Mouse (Mus musculus): ENCODE measurements around the gene Gusb.

Gene Gusb

DNA sequence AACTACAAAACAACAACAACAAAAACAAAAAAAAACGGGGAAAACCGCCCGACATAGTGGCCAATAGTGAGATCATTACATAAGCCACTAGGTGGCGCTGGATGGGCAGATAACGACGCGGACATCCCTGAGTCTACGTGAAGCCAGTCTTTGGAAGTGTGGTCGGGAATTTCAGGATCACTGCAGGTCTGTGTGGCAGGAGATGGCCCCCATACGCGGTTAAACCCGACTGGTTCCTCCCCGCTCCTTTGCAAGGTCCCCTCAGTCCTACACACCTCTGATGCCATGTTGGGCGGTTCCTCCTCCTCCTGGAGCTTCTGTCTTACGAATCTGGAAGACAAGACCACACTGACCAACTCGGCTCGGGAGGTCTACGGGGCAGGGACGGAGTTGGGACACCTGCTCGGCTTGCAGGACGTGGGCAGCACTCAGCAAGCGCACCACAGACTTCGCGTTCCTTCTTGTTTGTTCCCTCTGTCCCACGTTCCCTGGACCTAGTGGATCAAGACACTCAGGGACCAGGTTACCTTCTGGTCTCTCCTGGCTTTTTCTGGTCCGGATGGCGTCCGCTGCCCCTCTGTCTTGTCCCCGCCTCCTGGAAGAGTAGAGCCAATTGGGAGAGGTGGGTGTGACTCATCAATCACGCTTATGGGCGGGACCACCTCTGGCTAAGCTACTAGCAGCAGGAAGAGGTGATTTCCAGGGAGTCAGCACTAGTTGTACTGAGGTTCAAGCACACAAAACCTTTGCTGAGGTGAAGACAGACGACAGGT lies 21.1 kb upstream of the Gusb start:
- DNase-seq, result peak; percentile 65

DNA sequence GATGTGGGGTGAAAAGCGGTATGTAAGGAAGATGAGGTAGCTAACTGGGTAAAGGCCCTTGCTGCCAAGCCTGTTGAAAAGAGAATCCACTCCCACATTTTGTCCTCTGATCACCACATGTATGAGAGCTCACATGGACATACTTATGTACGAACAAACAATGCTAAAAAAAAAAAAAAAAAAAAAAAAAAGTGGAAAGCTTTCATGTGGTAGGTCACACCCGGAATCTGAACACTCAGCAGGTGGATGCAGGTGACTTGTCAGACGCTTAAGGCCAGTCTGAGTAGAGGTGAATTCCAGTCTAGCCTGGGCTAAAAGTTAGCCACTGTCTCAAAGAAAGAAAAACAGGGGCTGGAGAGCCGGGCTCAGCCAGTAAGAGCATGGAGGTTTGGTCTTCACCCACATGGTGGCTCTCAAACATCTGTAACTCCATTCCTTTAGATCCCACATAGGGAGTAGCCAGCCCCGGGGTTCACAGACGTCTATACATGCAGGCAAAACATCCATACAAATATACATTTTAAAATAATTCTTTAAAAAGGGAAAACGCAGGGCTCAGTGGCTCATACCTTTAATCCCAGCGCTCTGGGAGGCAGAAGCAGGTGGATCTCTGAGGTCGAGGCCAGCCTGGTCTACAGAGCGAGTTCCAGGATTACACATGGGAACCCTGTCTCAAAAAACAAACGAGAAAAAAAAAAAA lies 20.4 kb upstream of the Gusb start:
- no peak for DNase-seq

DNA sequence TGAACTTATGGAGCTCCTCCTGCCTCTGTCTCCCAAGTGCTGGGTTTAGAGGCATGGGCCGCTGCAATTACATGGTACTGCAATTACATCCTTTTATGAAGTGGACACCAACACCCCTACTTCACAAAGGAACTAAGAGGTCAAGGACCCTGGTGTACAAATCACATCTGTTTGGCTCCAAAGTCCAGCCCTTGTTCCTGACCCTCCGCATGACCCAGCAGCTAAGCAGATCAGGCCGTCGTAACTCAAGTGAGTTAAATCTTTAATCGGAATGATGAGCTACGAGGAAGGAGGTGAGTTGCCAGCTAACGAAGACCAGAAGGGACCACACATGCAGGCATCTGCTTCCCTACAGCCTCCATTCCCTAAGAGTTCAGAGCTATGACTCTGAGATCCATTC lies 19.5 kb upstream of the Gusb start:
- no peak for DNase-seq

DNA sequence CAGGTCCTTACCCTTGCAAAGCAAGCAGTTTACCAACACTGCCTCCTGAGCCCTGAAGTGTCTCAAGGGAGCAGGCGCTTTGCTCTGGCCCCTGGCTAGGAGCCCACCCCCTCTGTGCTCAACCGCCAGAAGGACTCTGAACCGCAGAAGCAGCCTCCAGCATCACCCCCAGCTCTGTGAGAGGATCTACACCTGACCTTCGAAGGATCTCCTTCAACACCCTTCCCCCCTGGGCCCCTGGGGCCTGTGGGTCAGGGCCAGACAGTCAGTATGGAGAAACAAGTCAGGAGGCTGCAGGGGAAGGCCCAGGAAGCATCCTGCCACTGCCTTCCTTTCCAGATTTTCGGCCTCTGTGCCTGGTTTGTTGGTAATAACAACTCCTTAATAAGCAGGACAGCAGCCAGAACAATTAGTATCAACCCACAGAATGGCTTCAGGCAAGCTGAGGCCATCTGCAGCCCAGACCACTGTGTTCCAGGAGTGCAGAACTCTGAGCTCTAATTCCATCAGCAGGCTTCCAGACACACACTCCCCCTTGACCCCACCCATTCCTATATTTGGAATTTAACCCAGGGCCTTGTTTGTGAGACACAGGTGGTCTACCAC lies 18.6 kb upstream of the Gusb start:
- DNase-seq, result no peak

DNA sequence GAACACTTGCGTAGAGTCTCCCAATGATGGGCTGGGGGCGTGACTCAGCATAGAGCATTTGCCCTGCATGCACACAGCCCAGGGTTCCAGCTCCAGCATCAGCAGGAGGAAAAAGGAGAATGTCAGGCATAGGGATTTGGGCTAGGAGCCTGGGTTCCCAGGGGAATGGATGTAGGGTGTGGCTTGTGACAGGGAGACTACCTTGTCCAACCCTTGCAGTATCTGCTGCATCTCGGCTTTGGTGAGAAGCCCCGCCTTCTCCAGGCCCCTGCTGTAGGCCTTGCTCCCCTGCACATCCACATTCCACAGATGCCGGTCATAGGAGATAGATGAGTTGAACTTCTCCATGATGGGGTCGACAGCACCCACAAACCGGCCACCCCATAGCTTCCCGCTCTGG lies 16.6 kb upstream of the Gusb start:
- no peak for DNase-seq

DNA sequence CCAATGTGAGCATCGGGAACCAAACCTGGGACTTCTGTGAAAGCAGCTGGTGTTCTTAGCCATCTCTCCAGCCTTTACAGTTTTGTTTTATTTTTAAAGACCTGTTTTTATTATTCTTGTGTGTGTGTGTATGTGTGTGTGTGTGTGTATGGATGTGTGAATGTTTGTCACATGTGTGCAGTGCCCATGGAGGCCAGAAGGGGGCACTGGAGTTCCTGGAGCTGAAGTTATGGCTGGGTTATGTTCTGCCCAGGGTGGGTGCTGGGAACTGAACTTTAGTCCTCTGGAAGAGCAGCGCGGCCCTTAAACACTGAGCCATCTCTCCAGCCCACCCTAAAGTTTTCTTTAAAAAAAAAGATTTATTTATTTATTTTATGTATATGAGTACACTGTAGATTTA lies 12.3 kb upstream of the Gusb start:
- DNase-seq, result no peak

DNA sequence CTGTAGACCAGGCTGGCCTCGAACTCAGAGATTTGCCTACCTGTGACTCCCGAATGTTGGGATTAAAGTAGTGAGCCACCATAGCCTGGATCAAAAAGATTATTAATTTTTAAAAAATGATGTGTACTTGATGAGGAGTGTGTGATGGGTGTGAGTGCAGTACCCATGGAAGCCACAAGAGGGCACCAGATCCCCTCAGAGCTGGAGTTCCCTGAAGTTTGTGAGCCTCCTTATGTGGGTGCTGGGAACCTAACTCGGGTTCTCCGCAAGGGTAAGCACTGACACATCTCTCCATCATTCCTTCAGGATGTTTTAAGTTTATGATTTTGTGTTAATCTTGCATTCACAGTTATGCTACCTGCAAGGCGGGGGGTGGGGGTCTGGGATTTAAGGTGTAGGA lies 8.1 kb upstream of the Gusb start:
- no peak for DNase-seq

DNA sequence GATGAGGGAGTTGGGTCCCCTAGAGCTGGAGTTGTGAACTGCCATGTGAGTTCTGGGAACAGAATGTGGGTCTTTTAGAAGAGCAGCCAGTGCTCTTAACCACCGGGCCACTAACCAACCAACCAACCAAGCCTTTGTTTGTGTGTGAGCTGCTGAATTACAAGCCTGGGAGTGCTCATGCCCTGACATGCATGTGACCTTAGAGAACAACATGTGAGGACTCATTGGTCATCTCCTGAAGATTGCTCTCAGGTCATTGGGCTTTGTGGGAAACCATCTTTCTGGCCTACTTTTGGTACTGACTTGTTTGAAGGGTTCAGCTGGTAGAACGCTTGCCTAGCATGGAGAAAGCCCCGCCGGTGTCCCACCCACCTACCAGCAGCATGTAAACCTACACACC lies 6.9 kb upstream of the Gusb start:
- DNase-seq, result no peak

DNA sequence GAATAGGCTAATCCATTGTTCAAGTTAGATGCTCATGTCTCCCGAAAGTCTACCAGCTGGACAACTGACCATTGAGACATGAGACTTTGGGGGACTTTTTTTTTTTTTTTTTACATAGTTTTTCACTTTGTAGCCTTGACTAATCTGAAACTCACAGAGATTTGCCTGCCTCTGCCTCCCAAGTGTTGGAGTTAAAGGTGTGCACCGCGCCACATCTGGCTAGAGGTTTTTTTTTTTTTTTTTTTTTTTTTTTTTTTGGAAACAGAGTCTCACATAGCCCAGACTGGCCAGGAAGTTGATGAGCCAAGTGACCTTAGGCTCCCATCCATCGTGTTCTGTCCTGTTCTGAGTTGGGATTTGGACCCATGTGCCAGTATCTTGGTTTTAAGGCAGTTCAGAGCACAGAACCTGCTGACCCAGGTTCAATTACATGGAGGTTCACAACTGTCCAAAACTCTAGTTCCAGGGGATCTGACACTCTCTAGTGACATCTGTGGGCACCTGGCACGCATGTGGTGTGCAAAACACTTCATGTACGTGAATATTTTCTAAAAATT lies 5.3 kb upstream of the Gusb start:
- no peak for DNase-seq

DNA sequence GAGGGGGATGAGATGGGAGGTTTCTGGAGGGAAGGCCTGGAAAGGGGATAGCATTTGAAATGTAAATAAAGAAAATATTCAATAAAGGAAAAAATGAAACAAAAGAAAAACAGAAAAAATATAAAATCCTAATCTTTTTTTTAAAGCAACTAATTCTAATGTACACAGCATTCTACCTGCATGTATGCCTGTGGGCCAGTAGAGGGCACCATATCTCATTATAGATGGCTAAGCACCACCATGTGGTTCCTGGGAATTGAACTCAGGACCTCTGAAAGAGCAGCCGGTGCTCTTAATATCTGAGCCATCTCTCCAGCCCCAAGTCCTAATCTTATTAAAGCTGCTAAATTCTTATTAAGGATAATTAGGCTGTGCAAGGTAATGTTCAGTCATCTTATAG lies 4.5 kb upstream of the Gusb start:
- no peak for DNase-seq

DNA sequence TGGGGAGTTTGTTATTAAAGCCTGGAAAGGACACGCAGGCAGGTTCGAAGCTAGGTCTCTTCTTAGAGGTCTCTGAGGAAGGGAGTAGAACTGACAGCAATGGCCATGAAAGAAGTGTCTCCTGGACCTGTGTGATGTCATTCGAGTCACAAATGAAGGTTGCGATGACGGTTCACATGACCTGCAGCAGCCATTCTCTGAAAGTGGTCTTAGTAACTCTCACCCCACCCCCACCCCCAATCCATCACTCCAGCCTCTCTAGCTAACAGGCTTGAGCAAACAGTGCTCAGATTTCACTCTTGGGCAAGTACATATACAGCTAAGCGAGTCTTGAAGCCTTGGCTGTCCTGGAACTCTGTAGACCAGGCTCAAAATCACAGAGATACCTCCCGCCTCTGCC lies 380 bp upstream of the Gusb start:
- no peak for DNase-seq

DNA sequence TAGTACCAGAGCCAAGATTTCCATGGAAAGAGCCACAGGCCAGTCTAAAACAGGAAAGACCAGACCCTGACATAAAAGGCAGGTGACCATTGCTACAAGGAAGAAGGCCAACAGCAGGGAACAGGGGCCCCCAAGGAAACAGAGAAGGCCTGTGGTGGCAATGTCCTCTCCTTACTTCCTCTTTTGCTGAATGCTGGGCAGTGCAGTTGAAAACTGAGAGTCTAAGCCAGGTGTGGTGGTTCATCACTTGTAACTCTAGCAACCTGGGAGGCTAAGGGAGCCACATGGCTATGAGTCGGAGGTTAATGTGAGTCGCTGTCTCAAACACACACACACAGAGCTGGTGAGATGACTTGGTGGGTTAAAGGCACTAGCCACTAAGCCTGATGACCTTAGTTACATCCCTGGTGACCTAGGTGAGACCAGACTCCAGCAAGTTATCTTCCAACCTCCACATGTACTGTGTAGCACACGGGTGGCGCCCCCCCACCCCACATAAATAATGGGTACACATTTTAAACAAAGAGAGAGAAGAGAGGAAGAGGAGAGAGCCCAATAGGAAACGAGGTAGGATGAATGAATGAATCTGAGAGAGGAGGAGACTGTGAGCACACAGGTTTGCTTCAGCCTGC lies 1.4 kb downstream of the Gusb start:
- no peak for DNase-seq

DNA sequence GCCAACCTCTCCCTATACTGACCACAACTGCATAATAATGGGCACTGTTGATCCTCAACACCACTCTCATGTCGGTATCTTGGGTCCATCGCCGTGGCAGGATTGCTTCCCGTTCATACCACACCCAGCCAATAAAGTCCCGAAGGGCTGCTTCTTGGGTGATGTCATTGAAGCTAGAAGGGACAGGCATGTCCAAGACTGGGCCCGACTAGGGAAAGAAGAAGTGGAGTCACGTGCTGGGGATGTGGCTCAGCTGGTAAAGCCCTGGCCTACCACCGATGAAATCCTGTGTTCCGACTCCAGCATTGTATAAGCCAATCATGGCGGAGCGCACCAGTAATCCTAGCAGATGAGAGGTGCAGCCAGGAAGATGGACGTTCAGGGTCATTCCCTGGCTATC lies 2.1 kb downstream of the Gusb start:
- DNase-seq, result no peak

DNA sequence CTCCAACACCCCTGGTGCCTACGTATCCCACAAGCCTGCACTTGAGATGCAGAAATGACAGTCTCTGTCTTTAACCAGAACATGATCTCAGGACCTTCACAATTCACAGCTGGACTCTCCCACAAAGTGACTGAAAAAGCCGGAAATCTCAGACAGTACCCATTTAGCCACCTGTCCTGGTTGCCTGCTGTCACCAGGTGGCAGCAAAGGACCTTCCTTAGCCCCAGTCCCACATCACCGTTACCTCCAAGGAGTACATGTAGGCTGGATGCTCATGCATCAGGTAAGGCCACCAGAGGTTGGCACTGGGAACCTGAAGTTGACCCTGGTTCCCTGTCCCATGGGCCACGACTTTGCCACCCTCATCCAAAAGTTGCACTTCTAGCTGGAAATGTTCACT lies 3.8 kb downstream of the Gusb start:
- peak; percentile 37 for DNase-seq

DNA sequence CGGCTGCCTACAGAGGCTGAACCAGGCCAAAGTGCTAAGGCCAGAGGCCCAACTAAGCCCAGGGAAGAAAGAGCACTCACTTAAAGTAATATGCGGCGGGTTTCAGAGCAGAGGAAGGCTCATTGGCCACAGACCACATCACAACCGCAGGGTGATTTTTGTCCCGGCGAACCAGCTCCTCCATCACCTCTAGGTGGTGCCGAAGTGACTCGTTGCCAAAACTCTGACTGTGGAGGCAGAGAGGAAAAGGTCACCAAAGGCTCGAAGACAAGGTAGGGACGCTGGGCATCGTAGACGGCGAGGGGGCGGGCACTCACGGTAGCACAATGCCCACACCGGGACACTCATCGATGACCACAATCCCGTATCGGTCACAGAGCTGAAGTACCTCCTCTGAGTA lies 5.1 kb downstream of the Gusb start:
- DNase-seq, result no peak

DNA sequence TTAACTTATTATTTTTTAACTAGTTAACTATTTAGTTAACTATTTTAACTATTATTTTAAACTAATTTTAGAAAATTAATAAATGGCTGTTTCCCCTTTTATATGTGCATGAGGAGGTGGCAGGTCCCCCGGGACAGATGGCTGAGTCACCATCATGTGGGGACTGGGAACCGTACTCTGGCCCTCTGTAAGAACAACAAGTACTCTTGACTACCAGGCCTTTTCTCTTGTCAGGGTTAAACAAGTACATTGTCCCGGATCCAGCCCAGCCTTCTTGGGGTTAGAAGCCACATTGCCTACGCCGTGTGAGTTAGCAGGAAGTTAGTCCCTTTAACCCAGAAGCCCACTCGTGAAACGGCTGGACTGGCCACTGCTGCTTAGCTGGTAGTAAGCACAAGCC lies 7.9 kb downstream of the Gusb start:
- no peak for DNase-seq

DNA sequence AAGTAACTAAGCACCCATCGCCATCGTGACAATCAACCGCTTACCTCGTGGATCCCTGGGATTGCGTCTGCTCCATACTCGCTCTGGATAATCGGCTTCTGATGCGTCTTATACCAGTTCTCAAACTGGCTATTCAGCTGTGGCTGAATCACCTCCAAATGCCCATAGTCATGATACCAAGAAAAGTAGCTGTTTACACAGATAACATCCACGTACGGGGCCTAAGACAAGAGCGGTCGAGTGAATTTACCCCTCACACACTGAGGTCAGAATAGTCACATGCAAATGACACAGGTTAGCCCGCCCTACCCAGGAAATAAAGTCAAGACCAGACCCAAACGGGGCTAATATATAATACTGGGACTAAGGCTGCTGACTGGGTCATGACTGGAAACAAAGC lies 9.5 kb downstream of the Gusb start:
- no peak for DNase-seq

DNA sequence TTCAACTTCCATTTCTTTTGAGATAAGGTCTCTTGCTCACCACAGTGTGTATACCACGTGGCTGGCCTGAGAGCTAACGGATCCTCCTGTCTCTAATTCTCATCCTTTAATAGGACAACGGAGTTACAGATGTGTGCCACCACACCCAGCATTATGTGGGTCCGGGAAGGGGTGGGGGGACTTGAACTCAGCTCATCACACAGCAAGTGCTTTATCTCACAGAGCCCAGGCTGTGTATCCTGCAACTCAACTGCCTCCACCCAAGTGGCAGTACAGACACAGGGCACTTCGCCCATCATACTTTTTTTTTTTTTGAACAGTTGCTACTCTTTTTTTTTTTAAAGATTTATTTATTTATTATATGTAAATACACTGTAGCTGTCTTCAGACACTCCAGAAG lies 11.0 kb downstream of the Gusb start:
- no peak for DNase-seq

DNA sequence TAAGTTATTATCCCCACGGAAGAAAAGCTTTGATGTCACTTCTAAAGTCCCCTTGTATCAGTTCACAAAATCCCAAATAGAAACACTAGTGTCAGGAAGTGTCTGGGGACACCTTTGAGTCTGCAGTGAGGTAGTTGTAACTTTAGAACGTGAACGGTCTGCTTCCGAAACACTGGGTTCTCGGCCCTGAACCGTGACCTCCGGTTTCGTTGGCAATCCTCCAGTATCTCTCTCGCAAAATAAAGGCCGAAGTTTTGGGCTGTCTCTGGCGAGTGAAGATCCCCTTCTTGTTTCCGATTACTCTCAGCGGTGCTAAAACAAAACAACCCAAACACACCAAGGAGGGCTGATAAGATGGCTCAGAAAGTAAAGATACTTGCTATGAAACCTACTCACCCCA lies 13.5 kb downstream of the Gusb start:
- DNase-seq, result no peak

DNA sequence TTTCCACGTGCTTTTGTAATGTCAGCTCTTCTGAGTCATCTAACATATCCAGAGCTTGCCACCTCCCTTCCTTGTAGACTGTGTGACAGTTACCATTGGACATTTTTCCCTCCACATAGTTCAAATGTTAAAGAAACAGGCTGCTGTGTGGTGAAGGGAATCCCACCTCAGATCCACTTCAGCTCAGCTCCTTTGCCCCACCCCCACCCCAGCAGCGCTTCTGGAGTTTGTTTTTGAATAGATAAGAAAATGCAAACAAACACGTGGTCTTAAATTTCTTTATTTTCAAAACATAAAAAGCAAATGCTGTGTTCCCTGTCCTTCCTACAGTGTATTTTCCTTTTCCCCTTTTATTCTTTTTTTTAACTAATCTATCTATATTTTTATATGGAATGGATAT lies 22.6 kb downstream of the Gusb start:
- no peak for DNase-seq

DNA sequence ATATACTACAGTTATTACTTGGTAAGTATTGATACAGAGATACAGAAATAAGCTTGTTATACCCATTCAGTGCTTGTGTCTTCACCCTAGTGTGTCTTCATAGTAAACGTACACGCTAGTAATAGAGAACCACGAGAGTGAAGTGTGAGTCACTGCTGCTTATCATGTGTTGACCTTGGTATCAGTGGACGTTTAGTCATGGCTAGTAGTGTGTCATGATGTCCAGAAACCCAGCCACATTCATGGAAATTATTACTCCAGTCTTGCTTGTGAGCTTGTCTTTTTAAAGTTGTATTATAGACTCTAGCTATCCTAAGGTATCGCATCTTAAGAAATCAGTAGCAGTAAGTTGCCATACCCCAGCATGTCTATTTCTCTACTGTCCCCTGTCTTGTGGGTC lies 24.2 kb downstream of the Gusb start:
- DNase-seq, result no peak

DNA sequence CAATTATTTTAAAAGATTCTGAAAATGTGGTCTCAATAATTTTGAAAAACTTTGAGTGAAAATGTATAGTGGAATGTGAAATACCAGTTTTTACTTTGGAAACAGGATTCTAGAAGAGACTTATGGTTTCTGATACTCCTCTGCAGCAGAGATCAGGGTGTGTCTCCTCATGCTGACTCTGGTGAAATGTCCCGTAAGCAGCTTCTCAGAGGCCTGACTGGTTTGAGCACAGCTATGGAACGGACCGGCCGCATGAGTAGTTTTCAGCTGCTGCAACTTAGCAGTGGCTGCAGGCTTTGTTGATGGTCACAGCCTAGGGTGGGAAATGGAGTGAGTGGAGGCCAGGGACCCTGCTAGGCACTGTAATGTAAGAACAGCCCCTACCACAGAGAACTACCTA lies 25.1 kb downstream of the Gusb start:
- no peak for DNase-seq

DNA sequence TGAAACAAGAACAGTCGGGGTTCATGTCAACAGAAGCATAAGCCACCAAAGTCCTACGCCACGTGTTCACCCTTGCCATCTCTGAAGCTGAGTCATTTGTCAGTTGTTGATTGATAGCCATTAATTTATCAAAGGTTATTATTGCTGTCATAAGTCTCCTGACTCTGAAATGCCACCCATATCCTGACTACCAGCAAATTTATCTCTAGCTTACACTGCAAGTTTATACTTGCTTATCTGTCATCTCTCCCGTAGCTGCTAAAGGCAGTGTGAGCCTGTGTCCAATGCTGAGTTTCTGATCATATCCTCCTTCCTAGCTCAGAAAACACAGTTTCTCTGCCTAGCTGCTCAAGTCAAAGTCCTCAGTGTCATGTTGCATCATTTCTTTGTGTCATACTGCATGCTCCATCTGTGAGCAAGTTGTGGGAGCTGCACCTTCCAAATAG lies 28.0 kb downstream of the Gusb start:
- no peak for DNase-seq

DNA sequence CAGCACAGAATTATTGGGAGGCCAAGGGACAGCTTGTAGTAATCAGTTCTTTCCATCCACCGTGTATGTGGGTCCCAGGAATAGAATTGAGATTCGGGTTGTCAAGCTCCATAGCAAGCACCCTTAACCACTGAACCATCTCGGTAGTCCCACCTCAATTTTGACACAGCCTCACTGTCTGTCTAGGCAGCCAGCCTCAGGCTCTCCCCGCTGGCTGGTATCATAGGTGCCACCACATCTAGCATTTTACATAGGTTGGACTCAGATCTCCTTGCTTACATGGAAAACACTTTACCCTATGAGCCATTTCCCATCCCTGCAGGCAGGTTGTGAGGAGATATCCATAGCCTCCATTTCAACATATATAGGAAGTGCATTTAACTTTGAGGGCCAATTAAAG lies 28.5 kb downstream of the Gusb start:
- no peak for DNase-seq

All from right cerebral cortex, postnatal 25 days (tissue).